Mouse (Mus musculus) adrenal gland (tissue): ENCODE data around the gene Ptgs2.

Source experiments
- intact Hi-C: fragments of 180-260 bp; cut with DNase I; formaldehyde crosslinking; loops from one replicate; pipeline ENCODE4 v1.15.1; 2025
- microRNA-seq, 2 experiments: library from miRNA; unstranded; fragments of <30 nt; microRNA quantifications; one replicate each; pipeline ENCODE4; 2019

Gene Ptgs2

GRCm38 (mm10) chr1:150145049-150145448 lies 45.2 kb downstream of the Ptgs2 start:
- intact Hi-C loops, result no loop called here

DNA sequence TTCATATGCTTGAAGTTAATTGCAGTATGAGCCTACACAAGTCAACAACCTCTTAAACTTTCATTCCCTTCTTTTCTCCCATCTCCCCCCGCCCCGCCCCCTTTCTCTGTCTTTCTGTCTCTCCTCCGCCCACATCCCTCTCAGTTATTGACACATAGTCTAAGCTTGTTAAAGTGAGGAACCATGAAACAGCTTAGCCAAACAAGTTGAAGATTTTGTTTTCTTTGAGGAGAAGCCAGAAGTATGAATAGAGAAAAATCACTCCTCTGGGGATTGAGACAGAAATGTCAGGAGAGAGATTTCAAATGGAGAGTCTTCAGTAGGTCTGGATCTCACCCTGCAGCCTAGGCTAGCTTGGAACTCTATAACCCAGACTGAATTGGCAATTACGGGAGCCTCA lies 47.4 kb downstream of the Ptgs2 start:
- intact Hi-C loops, result no loop called here

GRCm38 (mm10) chr1:150151411-150151810 lies 51.6 kb downstream of the Ptgs2 start:
- intact Hi-C loops, result no loop called here

Small RNA genes lying within 50 kb of the gene (microRNA-seq; reads per million reads assigned to microRNA genes)
- gene Gm44329, result 0 reads per million in 2 experiments
